Mouse (Mus musculus) heart, postnatal 4 days (tissue): ENCODE measurements around the gene Prrxl1. TPM values are rescaled to one million over a fixed set of nuclear protein-coding genes. Genes with fewer than 3 reads are reported as not detected.

Experiments
- DNase-seq: peaks from one replicate; pipeline ENCODE4 v3.0.0; 2021
- total RNA-seq, 2 experiments: library from RNA; stranded (reverse); gene quantifications; 2 replicates each; pipeline ENCODE4 v1.2.3; 2021

Gene Prrxl1
- total RNA-seq = not detected

DNA sequence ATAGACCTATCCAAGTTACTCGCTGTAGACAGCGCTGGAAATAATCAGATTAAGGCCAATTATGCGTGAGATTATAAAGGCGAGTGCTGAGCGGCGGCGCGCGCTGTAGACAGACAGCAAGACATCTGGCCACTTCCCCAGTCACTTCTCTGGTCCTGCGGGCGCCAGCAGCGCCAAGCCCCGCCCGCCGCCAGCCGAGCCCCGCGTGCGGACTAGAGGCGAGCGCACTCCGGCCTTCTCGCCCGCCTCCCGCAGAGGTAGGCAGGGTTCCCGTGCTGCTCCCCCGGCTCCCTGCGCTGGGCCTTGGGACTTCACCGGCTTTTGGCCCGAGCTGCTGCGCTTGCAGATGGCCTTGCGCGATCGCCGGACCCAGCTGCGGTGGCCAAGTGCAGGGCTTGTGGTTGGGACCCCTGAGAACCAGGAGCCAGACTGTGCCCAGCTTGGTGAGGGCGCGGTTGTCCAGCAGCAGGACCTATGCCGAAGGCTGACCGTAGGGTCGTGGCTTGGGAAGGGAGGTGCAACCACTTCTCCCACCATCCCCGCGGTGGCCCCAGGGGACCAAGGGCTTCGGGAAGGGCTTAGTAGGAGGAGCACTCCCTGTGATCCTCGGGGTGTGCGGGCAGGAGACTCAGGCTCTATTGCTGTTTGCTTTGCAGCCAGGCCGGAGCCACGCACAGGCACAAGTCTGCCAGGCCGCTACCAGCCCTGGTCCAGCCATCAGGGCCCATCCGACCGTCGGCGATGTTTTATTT lies at the start of gene Prrxl1:
TSS of gene Prrxl1 (plus strand) at position 118 of the 752 bp plus-strand sequence.
- no peak for DNase-seq

DNA sequence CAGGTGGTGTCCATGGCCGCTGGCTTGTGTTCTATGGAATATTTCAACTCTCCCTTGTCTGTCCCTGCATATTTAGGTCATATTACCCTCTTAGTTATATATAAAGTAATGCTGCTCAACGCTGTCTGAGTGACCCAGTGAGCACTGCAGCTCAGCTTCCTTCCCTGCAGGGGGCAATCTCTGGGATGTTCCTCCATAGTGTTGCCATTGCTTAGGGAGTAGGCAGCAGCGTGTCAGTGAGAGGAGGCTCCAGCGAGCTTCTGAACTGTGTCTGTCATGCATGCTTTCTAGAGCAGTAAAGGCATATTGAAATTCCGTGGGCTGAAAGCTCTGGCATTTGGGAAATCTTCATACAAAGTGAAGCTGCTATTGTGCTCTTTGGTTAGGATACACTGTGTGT lies 47.4 kb upstream of the Prrxl1 start:
- DNase-seq = no peak

DNA sequence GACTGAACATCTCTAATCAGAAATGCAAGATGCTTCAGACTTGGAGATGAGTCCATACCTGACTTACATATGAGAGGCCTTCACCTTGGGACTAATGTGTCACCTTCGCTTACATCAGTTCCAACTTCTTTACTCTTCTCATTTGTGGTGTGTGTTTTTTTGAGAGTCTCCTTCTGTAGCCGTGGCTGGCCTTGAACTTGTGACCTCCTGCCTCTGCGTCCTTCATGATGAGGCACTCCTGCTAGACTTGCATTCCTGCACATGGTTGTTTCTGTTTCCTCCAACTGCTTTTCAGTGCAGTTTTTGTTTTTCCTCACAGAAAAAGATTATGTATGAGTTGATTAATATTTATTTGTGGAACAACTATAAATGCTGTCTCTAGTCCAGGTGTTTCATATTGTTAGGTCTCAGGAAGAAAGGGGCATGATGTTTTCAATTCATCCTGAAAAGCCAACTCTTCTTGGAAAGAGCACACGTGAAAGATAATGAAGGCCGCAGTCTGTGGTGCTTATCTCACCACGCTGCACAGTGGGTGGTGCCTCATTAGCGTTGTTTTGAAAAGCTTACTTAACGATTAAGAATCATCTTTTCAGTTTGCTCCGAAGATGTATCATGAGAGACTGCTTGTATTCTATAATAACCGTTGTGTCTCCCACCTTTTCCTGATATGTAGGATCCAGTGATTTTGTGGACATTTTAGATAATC lies 45.9 kb upstream of the Prrxl1 start:
- no peak for DNase-seq

DNA sequence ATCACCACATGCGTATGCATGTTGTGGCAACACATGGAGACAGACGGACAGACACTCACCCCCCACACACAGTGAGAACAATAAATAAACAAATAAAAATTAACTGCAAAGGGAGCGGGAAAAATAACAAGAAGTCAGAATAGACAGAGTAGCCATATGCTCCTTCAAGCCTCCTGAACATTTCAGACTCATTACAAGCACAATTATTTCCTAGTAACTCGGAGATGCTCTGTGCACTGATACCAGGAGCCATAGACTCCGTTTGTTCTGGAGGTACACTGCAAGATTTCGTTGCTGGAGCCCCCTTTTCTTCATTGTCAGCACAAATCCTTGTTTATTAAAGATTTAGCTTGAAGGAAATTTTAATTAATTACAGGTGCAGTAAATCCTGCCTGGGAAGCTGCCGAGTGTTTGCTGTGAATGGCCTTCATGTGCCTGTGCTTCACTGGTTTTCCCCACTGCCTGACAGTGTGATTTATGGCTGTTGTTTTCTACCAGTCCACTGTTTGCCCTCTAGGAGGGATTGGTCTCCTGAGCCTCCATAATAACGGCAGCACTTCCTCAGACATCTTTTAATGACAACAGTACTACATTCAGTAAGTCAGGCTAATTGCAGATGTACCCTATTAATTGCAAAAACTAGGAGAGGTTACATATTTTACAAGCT lies 44.2 kb upstream of the Prrxl1 start:
- no peak for DNase-seq

DNA sequence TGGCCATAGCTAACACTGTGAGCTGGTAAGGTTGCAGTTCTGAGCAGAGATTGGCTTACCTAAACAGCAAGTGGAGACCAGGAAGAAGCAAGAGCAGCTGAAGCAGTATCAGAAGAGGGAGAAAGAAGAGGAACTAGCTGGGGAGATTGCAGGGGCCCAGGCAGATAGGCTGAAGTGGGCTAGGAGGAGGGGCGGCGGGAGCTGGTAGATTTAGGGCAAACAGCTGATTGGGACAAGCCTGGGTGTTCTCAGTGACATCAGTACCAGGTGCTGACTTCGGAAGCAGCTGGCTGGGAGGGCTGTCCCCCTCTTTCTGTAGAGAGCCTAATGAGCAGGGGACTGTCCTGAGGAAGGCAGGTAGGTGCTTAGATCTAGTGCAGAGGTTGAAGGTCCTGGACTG lies 37.8 kb upstream of the Prrxl1 start:
- DNase-seq = no peak

DNA sequence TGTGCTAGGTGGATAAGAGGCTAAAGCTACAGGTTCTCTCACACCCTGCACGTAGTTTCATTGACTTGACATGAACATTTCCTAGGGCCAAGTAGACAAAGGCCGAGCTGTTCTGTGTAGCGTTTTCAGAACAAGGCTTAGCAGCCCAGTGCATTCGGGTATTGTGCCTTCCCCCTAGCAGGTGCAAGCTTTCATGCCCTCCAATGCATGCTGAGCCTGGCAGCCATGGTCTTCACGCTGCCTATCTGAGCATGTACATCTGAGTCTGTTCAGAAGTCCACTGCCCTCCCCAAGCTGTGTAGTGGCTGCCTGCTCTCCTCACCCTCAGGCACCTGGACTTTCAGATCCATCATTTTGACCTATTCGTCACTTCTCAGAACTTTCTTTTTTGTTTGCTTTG lies 35.5 kb upstream of the Prrxl1 start:
- DNase-seq = no peak

DNA sequence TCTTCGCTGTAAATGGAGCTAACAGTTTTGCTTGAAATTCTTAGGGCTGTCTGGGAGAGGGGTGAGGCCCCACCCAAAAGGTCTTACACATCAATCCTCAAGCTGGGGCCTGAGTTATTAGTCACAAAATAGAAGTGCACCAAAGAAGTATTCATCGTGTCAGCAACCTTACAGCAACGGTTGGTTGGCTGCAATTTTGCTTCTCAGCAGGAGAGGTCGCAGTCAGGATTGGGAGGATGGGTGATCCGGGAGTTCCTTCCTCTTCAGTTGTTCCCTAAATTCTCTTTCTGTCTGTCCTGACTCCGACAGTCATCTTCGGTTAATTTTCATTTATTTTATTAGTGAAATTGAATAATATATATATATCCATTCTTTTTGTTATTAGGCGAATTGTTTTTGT lies 26.7 kb upstream of the Prrxl1 start:
- no peak for DNase-seq

DNA sequence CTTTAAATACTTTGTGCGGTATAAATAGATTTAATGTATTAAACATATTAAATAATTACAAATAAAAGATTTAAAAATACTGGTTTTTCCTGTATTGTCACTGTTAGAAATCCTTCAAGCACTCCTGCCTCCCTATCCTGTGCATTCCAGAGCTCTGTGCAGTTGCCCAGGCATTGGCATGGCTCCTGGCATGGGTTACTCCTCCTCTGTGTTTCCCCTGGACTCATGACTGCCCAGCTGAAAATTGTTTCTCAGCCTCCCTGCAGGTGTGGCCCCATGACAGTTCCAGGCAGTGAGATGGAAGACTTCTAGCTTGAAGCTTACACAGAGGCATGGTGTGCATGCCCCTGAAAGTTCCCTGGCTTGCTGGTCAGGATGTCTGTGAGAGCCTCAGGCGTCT lies 20.8 kb upstream of the Prrxl1 start:
- no peak for DNase-seq

DNA sequence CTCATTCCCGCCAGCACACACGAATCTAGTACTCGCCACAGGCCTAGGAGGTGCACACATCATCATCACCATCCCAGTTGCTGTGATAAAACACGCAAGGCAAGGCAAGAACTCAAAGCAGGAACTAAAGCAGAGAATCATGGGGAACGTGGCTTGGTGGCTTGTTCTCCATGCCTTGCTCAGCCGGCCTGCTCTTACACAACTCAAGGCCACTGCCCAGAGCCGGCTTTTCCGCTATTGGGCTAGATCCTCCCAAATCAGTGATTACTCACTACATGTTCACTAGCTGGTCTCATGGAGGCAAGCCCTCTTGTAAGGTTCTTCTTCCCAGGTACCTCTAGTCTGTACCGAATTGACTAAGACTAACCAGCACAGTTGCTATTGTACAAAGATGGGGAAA lies 15.5 kb upstream of the Prrxl1 start:
- no peak for DNase-seq

DNA sequence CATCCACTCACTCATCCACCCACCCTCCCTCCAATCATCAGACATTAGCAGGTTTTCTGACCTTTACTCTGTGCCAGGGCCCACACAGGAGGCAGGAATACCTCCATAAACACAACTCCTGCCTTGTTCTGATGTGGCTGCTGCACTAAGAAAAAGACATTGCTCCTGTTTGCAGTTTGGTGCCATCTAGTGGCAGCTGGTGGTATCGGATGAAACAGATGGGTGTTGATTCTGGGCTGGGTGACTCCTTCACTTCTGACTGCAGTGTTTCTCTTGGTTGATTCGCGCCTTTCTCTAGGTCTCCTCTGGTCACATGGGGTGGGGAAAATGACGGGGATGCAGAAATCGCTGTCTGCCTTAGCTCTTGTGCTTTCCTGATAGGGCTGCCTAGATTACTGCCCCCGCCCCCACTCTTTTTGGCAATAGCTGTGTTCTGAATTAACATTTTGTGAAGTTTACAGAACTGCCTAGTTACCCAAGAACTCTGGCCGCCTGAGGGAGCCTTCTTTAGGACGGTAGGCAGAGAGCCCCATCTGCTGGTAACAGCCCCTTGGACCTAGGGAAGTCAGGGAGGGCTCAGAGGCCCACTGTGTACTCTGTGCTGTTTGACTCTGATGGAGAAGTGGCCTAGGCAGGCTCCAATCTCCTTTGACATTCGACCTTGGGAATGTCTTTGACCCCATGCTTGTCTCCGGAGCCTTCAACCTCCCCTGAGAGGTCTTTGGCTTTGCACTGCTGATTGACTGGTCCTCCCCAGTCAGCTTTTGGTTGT lies 12.0 kb upstream of the Prrxl1 start:
- DNase-seq = peak; percentile 82

DNA sequence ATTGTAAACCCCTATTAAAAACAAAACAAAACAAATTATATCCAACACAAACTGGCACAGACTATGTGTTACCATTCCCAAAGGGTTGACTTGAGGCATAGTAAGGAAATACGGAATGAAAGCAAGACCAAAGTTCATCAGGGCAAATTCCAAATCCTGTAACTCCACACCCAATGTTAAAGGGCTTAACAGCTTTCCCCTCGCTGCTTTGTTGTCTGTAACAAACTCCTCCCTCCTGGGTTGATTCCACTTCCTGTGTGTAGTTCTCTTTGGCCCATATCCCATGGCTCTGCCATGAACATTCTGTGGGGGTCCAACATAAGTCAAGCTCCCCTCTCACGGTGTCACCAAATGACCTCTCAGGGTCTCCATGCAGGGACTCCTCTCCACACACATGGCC lies 8.8 kb upstream of the Prrxl1 start:
- DNase-seq = no peak

DNA sequence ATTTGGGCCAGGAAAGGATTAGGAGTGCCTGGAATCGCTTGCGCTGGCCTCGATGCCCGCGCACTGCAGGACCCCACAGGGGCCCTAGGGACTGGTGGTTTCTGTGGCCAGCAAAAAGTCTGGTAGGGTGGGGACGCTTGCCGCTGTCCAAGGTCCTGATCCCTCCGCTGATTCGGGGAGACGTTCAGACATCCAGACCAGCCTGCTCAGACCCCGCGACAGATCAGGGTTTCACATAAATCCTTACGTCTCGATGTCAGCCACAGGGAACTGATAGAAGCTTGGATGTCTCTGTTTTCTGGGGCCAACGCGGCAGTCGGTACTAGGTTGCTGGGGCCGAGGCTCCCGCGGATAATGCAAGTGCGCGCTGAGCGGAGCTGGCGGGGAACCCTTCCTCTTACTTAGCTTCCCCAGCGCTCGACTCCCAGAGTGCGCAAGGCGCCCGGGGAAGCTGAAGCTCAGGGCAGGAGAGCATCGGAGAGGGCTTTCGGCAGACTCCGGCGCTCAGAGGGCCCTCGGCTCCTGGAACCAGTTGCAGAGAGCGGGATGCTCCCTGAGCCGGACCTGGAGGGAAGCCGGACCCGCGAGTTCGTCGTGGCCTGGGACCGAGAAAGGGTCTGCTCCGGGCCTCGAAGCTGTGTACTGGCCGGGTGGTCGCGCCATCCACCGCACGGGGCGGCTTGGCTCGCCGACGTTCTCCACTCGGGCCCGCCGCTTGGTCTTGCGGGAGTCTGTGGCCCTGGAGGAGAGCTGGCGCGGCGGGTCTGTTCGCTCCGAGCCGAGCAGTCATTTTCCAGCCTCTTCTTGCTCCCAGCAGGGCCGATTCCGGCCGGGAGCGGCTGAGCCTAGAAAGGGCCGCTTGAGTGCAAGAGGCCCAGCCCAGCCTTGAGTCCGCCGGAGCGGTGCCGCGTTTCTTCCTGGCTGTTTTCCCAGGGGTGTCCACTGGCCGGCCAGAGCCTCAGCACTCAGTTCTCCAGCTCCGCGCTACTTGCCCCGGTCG lies 1.7 kb upstream of the Prrxl1 start:
- DNase-seq = peak; percentile 88

DNA sequence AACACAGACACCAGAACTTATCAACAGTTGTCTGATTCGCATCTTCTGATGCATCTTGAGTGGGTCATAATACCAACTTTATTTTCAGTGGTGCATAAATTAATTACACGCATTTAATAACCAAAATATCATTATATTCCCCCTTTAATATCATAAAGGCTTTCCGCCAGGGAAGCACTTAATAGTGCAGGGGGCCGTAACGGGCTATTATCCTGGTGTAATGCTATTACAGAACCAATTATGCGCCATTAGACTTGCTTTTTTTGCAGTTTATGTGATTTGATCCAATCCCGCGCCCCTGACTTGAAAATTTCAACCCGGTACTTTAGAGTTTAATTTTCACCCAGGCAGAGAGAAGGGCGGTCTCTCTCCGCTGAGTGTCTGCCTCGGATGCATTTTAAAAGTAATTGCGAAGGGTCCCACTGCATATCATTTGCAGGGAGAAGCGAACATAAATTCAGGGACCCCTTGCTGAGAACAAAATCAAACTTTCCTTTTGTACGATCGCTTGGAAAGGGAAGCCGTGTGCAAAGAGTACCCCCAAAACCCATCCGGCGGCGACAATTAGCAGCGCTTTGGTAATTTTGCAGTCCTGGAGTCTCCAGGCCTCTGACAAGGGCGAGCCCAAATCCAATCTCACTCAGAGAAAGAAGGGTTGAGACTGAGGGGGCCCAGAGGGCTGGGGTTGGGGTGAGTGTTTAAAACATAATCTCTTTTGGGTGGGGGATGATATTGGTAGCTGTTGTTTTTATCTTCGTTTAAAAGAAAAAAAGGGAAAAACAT lies 579 bp upstream of the Prrxl1 start:
- DNase-seq = no peak

DNA sequence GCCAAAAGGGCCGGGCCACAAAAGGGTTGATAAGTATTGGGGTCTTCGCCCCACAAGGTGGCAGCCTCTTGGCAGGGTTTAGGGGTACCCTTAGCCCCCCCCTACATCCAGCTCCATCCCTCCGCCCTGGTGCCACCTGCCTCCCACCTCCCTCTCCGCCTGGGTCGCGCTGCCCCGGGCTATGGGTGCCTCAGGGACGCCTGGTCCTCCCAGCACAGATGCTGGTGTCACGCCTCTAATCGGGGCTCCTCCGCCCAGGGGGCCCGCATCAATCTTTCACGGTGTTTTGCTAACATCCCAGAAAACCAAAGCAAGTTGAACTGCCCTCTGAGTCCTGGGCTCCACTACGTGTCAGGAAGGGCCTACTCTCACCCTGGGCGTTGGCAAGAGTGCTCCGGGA lies 903 bp downstream of the Prrxl1 start:
- no peak for DNase-seq

DNA sequence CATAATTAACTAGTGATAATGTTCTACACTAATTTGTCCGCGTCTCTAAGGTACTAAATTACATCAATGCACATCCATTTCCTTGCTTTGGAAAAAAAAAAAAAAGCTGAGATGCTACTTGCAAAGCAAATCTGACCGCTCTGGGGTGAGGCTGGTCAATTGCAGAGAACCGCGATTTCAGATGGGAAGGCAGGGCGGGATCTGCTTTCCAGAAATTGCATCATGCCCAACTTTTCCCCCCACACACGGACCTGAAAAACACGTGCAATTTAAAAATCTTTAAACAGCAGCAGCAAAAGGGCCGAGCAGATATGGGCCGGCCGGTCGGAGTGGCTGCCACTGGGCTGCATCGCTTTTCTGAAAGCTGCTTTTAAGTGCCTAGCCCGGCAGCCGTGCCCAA lies 6.3 kb downstream of the Prrxl1 start:
- no peak for DNase-seq

DNA sequence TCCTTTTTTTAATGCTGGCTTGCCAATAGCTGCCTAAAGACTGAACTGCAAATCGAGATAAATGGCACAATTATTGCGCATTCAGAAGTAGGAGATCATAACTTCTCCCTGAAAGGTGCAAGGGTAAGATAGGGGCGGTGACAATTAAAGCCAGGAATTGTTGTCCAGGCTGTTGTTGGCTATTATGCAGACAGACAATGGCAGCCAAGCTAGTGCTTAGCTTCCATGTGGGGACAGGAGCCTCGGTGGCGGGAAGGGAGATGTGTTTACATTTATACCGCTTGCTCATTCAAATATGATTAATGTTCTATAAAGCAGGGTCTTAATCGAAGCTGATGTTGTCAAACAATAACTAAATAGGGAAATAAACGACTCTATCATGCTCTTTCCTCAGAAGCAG lies 7.1 kb downstream of the Prrxl1 start:
- no peak for DNase-seq

DNA sequence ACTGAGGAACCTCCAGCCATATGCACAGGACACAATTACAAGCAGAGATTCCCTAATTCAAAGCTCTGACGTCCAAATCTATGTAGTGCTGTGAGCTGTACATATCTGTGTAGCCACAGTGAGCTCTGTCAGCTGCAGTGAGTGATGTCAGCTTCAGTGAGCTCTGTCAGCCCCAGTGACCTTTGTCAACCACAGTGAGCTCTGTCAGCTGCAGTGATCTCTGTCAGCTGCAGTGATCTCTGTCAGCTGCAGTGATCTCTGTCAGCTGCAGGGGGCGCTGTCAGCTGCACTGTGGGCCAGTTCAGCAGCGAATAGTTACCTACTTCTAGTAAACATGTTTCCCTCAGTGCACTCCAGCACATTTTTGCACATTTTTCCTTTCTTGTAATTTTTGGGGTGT lies 10.2 kb downstream of the Prrxl1 start:
- DNase-seq = peak; percentile 68

DNA sequence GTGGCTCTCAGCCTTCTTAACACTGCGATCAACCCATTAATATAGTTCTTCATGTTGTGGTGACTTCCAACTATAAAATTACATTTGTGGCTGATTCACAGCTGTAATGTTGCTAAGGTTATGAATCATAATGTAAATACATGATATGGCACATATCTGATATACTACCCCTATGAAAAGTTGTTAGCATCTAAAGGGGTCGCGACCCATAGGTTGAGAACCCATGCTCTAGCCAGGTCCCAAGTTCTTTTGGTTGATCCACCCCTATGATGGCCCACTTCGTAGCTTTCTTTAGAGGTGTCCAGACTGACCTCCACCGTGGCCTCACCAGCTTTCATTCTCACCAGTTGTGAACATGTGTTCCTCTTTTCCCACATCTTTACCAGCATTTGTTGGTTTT lies 18.0 kb downstream of the Prrxl1 start:
- no peak for DNase-seq

DNA sequence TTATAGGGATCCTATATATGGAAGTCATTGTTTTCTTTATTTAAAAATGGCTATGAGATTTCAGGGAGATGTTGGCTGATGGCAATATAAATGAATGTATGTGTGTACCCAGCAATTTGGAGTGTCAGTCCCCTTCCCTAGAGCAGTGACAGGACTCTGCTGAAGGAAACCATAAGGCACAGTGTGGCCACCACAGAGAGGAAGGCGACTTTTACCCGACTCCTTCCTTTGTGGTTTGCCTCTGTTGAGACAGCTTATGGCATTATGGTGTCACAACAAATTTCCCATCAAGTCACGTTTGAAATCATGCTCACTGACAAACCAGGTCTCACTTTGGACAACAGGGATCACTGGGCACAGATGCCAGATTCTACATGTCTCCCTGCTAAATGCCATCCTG lies 25.0 kb downstream of the Prrxl1 start:
- no peak for DNase-seq

DNA sequence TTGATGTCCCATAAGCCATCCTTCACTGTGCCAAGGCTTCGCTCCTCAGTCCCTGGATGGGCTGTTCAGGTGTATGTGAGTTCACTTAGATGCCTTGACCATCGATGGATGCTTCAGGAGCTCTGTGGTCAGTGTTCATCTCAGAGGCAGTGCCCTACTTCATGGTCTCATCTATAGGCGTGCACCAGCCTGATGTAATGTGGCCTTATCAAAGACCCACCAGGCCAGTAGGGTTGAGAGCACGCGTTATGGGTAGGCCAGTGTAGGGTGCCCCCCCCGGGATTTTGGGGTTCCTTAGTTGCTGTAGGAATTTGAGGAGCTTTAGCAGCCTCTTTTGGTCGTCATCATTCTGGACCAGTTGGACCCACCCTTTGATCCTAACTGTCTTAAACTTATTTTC lies 25.6 kb downstream of the Prrxl1 start:
- DNase-seq = no peak

DNA sequence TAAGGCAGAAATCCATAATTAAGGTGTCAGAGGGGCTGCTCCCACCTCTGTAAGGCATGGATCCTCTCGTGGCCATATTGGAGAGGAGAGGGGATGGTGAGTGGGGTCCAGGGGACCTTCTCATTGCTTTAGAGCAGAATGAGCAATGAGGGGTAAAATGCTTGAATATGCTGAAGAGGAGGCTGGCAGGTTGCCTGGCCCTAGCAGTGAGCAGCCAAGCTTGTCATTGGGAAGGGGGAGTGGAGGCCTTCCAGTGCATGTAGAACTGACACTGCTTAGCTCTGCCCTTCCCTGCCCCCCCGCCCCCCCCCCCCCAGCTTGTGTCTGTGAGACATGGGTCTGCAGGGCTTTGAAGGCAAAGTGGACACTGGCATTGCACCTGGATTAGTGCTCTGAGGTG lies 28.1 kb downstream of the Prrxl1 start:
- DNase-seq = no peak
